Mouse (Mus musculus): ENCODE data around the gene Tmem121b.
A peak's percentile ranks its signal among the peaks of the same experiment; 100 is the strongest.

The Tmem121b gene

DNA sequence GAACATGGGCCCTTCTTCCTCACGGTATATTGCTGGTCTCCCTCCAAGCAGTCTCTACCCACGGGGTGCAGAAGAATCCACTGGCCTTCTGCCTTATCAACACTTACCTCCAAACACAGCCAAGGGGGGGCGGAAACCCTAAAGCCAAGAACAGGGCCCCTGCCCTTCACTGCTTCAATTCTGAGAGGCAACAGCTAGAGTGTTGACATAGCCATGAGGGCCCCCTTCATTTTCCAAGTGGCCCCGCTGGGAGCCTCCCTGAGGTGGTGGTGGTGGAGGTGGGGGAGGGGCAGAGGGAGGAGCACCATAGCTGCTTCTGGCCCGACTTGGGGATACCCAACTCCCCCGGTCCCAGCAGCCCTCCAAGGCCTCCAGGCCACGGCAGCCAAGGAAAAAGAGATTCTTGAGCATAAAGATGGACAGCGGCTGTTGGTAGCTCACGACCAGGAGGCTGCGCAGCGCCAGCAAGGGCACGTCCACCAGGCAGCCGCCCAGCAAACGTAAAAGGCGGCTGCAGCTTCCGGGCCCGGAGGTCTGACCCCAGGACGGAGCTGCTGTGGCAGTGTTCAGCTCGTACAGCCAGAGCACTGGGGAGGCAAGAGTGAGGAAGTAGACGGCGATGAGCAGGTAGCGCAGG lies 1.6 kb downstream of the Tmem121b start:
- no peak for DNase-seq

DNA sequence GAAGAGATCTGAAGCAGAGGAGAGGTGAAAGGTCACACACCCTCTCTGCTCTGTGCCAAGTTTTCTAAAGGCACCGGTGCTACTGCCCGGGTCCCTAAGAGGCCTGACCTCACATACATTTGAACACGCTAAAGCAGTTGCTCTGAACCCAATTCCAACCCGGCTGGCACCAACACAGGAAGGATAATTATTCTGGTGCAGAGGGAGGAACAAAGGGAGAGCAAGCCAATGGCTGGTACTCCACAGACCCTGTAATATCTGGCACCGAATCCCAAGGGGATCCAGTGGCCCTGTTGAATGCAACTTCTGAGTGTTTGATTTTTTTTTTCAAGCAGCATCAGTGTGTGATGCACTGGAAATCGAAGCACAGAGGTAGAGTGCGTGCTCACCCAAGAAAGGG lies 2.5 kb downstream of the Tmem121b start:
- no peak for DNase-seq

DNA sequence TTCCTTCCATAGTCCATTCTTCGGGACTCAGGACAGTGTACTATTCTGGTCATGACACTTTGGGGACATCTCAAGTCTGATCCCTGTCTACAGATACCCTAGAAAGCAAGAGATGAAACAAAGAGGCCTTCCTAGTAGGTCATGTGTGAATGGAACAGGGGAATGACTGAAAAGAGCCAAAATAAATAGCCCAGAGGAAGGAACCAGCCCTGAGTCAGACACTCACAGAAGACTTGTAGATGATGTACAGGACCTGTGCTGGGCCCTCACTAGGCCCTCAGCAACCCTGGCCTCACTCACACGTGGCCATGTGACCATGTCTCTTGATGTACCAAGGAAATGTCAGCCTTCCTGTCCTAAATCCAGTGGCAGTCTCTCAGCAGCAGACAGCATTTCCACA lies 4.1 kb downstream of the Tmem121b start:
- DNase-seq = no peak

DNA sequence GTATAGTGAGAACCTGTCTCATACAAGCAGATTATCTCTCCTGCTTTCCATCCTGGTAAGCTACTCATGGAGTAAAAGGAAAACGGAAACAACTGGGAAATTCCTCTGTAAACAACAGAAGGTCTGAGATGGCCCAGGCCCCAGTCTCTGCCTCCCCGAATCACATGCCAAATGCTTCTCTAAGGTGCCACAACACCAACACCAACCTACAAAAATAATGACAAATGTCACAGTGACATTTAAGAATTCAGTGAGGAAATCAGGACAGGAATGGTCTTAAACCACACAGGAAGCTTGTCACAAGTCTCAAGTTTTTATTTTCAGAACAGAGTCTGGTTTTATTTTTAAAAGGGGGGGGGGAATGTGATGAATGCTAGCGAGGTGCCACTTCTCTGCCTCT lies 5.0 kb downstream of the Tmem121b start:
- DNase-seq = no peak

DNA sequence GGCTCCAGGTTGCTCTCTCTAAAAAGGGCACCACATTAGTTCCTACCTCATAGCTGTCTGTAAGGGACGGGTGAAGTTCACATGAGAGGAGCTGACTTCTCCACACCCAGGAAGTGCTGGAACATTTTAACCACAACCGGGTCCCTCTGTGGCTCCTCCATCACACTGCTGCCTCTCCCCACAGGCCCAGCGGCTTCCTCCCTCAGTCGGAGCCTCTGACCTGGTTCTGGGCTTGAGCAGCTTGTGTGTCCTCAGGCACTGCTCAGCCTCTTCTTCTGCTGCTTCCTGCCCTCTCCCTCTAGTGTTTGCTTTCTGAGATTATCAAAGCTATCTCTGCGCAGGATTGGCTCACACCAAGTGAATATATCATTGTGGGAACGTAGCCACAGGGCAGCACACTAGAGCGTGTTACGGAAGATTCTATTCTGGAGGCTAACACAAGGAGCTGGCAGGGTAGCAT lies 7.5 kb downstream of the Tmem121b start:
- DNase-seq = peak; percentile 69 to 82

DNA sequence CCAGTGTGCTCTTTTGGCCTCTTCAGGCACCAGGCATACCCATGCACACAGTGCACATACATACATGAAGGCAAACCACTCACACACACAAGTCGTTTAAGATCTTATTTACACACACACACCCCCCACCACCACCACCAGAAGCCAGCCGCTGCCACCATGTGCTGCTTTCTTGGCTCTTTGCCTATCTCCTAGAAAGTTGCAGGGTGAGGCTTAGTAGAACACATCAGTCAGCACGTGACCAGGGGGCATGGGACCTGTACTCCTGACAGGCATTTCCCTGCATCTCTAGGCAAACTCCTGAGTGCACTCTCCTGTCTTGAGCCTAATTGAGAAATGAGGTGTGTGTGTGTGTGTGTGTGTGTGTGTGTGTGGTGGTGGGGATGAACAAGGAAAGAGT lies 8.6 kb downstream of the Tmem121b start:
- DNase-seq = no peak

- peak; percentile 69 to 71 for DNase-seq
Observed at GRCm38 (mm10) chr6:120483211-120483626, 10.4 kb downstream of the Tmem121b start.

- no peak for DNase-seq
Observed at GRCm38 (mm10) chr6:120482756-120483155, 10.9 kb downstream of the Tmem121b start.

DNA sequence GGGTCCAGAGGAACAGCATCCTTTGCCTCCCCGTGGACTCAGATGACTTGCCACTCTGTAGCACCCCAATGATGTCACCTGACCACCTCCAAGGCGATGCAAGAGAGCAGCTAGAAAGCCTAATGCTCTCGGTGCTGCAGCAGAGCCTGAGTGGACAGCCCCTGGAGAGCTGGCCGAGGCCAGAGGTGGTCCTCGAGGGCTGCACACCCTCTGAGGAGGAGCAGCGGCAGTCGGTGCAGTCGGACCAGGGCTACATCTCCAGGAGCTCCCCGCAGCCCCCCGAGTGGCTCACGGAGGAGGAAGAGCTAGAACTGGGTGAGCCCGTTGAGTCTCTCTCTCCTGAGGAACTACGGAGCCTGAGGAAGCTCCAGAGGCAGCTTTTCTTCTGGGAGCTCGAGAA lies 11.6 kb downstream of the Tmem121b start:
- no peak for DNase-seq

DNA sequence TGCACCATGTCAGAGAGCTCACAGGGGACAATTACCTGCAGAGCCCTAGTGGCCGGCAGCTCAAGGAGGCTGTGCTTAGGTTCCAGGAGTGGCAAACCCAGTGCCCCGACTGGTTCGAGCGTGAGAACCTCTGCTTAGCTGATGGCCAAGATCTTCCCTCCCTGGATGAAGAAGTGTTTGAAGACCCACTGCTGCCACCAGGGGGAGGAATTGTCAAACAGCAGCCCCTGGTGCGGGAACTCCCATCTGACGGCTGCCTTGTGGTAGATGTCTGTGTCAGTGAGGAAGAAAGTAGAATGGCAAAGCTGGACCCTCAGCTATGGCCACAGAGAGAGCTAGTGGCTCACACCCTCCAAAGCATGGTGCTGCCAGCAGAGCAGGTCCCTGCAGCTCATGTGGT lies 12.1 kb downstream of the Tmem121b start:
- DNase-seq = peak; percentile 50 to 56

DNA sequence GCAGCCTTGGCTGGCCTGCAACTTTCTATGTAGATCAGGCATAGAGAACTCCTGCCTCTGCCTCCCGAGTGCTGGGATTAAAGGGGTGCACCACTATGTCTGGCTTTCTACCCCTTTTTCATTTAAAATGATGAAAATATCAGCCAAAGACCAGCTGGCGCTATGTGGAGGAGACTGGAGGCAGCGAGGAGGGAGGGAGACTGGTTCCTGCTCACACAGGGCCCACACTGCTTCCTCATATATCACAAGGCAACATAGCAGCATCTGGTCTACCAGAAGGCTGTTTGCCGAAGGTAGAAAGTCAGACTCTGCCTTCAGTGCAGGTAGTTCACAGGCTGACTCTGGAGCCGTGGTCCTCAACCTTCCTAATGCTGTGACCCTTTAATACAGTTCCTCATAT lies 13.2 kb downstream of the Tmem121b start:
- no peak for DNase-seq

DNA sequence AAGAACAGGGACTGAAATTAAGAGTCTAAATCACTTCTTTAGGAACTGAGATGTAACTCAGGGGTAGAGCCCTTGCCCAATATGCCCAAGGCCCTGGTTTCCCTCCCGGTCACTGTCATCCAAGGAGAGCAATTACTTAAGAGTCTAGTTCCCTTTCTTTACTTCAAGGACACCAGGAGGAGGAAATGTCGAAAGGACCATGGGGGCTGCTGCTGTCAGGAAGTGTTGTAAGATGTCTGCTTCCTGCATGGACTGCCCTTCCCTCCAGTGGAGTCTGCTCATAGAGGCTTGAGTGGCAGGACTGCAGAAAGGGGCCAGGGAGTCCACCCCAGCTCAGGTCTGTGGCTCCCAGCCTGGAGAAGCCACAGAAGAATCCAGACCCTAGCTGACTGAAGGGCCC lies 14.3 kb downstream of the Tmem121b start:
- DNase-seq = no peak

GRCm38 (mm10) chr6:120475288-120475687 lies 18.3 kb downstream of the Tmem121b start:
- no peak for DNase-seq

GRCm38 (mm10) chr6:120473427-120473826 lies 20.2 kb downstream of the Tmem121b start:
- DNase-seq = no peak

GRCm38 (mm10) chr6:120472455-120473140 lies 21.0 kb downstream of the Tmem121b start:
- DNase-seq = no peak

- DNase-seq = no peak
Observed at GRCm38 (mm10) chr6:120471991-120472441, 21.6 kb downstream of the Tmem121b start.

DNA sequence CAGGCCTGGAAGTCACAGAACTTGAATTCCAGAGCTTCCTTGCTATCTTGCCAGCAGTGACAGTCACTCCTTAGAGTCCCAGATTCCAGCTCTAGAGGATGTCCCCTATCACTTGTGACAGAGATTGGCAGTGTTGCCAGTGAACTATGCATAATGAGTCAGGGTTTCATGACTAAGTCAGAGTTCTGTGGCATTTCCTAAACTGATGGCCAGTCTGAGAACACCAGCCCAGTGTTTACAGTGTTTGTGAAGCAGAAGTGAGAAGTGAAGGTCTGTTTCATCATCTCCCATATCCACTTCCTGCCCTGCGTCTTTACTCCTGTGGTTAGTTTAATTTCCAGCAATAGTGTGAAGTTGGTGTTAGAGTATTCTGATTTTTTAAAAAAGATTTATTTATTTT lies 22.9 kb downstream of the Tmem121b start:
- no peak for DNase-seq

GRCm38 (mm10) chr6:120469770-120470169 lies 23.8 kb downstream of the Tmem121b start:
- no peak for DNase-seq

GRCm38 (mm10) chr6:120469268-120469667 lies 24.3 kb downstream of the Tmem121b start:
- DNase-seq = no peak

DNA sequence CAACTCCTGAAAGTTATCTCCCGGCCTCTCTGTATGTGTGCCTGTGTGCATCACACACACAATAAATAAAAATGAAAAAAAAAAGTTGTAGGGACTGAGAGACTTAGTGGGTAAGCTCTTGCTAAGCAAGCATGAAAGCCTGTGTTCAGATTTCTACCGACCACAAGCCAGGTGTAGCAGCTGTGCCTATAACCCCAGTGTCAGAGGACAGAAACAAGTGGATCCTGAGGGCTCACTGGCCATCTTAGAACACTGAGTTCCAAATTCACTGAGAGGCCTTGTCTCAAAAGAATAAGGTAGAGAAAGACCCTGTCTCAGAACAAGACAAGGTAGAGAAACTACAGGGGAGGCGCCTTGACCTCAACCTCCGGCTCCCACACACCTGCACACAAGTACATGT lies 25.3 kb downstream of the Tmem121b start:
- DNase-seq = peak in 1 of 2 experiments; percentile 50

DNA sequence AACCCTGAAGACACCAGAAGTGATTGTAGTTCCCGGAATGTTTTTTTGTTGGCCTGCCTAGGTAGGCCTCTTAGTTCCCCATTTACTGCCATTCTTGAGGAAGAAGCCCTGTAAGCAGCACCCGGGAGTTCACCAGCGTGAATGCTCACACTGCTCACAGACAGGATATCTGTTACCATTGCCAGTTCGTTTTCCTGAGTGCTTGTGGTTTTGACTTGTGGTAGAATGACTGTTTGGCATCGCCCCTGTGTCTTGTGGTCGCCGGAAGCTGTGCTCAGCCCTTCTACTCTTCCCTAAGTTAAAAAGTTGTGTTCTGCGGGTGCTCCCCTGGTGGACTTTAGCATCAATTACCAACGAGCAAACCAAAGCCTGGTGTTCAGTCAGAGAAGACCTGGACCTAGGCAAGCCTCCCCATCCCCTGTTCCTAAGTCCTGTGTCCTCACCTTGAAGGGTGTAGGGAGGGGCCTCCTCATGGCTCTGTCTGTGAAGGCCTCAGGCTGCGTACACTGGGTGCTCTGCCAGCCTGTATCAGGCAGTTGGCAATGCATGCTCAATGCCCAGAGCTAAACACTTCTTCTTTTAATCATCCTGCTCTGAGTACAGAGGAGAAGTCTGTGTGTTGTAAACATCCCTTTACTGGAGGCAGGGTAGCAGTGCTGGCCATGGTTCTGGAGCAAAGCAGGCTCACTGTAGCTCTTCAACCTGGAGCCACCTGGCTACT lies 26.8 kb downstream of the Tmem121b start:
- peak; percentile 73 to 81 for DNase-seq

DNA sequence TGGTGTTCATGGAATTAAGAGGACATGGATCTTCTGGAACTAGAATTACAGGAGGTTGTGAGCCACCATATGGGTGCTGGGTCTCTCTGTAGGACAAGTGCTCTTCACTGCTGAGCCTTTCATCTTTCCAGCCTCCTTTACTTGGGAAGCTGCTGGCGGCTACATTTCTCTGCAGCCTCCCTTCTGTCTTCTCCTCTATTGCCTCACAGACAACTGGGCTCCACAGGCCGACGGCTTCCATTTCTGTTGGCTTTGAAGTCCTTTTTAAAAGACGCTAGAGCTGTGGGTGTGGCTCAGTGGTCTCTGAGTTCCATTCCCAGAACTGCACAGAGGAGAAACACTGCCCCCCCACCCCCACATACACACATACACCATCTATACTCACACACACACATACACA lies 28.2 kb downstream of the Tmem121b start:
- DNase-seq = no peak

- DNase-seq = no peak
Observed at GRCm38 (mm10) chr6:120464406-120464939, 29.1 kb downstream of the Tmem121b start.

DNA sequence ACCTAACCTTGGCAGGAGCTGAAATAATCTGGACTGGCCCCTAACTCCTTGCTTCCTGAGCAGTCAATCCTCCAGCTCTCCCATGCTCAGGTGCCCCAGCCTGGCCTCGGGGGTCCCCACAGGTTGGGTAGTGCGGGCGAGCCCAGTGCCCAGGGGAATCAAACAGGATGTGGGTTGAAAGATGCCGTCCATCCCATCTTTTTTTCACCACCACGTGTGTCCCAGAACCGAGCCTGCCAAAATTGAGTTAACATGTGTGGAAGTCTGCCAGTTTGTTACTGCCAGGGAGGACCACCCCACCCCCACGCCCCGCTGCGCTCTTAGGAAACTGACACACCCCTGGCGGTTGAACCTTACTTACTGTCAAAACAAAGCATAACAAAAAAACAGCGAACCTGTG lies 29.7 kb downstream of the Tmem121b start:
- DNase-seq = peak; percentile 71 to 76
